Mouse (Mus musculus): ENCODE data around the gene Rapgef3.

- no peak for TF ChIP-seq GATA1 (IDR thresholded peaks at IDR 0.05; ENCODE audit: borderline replicate concordance, low read length)
- TF ChIP-seq FLI1 (IDR thresholded peaks at IDR 0.05; ENCODE audit: low read length) = no peak
Measured at GRCm38 (mm10) chr15:97740283-97740732, 27.5 kb downstream of the Rapgef3 start.
